Mouse (Mus musculus) hindbrain, embryonic 10.5 days (tissue): ENCODE results near the gene Ccdc110. TPM values are rescaled to one million over a fixed set of nuclear protein-coding genes. Genes with fewer than 3 reads are reported as not detected.
A peak's percentile ranks its signal among the peaks of the same experiment; 100 is the strongest.

Source experiments
- DNase-seq: peaks from one replicate; pipeline ENCODE4 v3.0.0-alpha.2; 2017; ENCODE audit warnings: low spot score
- H3K27ac ChIP-seq: fragments of 300-500 bp; sonication (generic); 2 replicates; pipeline ENCODE4 v1.5.1; 2016; ENCODE audit warnings: mild to moderate bottlenecking, moderate library complexity
- H3K27me3 ChIP-seq: fragments of 300-500 bp; sonication (generic); 2 replicates; pipeline ENCODE4 v1.6.1; 2016; ENCODE audit warnings: mild to moderate bottlenecking; ENCODE audit not compliant: poor library complexity, insufficient read depth, severe bottlenecking
- H3K36me3 ChIP-seq: fragments of 300-500 bp; sonication (generic); 2 replicates; pipeline ENCODE4 v1.6.1; 2016; ENCODE audit warnings: mild to moderate bottlenecking, moderate library complexity
- H3K4me1 ChIP-seq: fragments of 300-500 bp; sonication (generic); replicated peaks from 2 replicates; pipeline ENCODE4 v1.6.1; 2016; ENCODE audit warnings: mild to moderate bottlenecking
- H3K4me3 ChIP-seq: fragments of 300-500 bp; sonication (generic); 2 replicates; pipeline ENCODE4 v1.5.1; 2016; ENCODE audit warnings: mild to moderate bottlenecking, moderate library complexity
- H3K9me3 ChIP-seq: fragments of 300-500 bp; sonication (generic); 2 replicates; pipeline ENCODE4 v1.6.1; 2016; ENCODE audit warnings: mild to moderate bottlenecking, moderate library complexity
- WGBS: fragments of 180-500 bp; shearing (Covaris S2); methylation state at CpG from one replicate; pipeline ENCODE4 v1.1.7; 2016; 5-methylcytosine and 5-hydroxymethylcytosine counted together
- polyA plus RNA-seq: library from polyadenylated mRNA; unstranded; fragments of >200 nt; fragmentation: Nextera tagmentation; extraction: Ambion mirVana; gene quantifications from 2 replicates; pipeline ENCODE4 v1.2.1, GENCODE M21; 2016

Gene Ccdc110
- polyA plus RNA-seq, 1 experiment from 2014 or later, result not detected

DNA sequence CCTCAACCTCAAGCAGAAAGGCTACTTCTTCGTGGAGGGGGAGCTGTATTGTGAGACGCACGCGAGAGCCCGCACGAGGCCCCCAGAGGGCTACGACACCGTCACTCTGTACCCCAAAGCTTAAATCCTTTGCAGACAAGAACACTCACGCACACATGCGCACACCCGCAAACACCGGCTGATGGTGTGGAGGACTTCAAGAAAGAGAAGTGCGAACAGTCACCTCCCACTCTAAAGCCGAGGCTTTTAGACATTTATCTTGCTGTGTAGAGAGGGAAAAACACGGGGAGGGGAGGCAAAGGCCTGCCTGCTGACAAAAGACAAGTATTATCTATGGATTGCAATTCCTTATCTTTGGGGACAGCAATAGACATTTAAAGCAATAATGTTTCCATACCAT is 15.5 kb upstream of the Ccdc110 start:
- no peak overlapping the region for H3K27ac ChIP-seq
- 91% methylated on average over 15 of the region's 15 CpGs for WGBS
- no peaks in the 10 kb centered on the region for H3K27me3 ChIP-seq
- no peak for DNase-seq
- H3K9me3 ChIP-seq, result no peaks in the 10 kb centered on the region
- H3K4me3 ChIP-seq, result no peak overlapping the region
- H3K36me3 ChIP-seq, result no peaks in the 10 kb centered on the region
- H3K4me1 ChIP-seq, result 0 out of 2 replicates have a peak, but pooled peaks cover 4% of the 10 kb centered on the region

DNA sequence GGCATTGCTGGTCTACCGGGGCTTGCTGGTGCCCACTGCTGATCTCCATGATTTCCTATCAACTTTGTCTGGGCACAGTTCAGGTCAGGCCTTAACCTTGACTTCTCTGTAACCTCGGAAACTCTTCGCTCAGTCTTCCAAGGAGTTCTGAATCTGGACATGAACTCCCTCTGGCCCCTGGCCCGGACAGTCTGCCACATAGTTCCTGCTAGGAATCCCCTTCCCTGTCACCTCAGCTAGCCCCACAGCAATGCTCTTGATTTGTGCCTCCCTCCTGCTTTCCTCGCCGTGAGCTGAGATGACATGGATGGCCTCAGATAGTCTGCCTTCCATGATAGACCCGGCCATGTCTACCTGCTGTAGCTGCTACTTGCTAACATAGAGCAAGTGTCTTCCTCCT is 14.0 kb upstream of the Ccdc110 start:
- H3K9me3 ChIP-seq, result no peaks in the 10 kb centered on the region
- 0 out of 2 replicates have a peak, but pooled peaks cover 4% of the 10 kb centered on the region for H3K4me1 ChIP-seq
- H3K4me3 ChIP-seq, result no peak overlapping the region
- DNase-seq, result no peak
- H3K36me3 ChIP-seq, result no peaks in the 10 kb centered on the region
- 92% methylated on average over 7 of the region's 7 CpGs for WGBS
- H3K27ac ChIP-seq, result no peak overlapping the region
- H3K27me3 ChIP-seq, result no peaks in the 10 kb centered on the region

DNA sequence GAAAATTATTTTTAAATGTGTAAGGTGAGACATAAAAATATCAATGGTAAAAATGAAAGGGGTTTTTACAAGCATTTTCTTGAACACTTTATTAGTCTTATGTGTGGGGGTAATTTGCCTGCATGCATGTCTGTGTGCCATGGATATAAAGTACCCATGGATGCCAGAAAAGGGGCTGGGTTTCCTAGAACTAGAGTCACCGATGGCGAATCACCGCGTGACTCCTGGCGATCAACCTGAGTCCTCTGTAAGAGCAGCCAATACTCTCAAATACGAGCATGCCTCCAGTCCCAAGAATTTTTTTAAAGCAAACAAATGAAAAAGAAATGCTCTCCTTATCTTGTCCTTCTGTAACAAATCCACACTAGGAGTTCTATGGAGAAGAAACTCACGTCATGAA is 12.3 kb upstream of the Ccdc110 start:
- DNase-seq, result no peak
- Histone ChIP-seq H3K36me3 (no peaks in the 10 kb centered on the region), H3K9me3 (no peaks in the 10 kb centered on the region), H3K27me3 (no peaks in the 10 kb centered on the region), H3K4me1 (no peaks in the 10 kb centered on the region), H3K27ac (no peak overlapping the region), H3K4me3 (no peak overlapping the region)
- WGBS, result 95% methylated on average over 7 of the region's 7 CpGs

DNA sequence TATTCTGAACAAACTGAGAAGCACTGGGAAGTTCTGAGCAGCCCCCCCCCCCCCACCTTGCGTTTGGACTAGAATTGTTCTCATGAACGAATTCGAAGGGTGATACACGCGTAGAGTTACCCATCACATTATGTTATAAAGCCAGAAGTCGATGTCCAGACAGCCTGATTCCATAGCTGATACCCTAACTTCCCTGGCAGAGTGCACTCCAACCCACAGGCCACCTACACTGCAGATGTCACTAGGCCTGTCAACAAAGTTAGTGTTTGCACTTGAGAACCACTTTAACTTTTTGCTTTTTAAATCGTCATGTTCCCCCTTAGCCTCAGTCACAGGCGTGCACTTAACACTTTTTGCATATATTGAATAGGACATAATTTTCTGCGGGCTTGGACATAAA is 2.6 kb downstream of the Ccdc110 start:
- no peak overlapping the region for H3K4me3 ChIP-seq
- no peaks in the 10 kb centered on the region for H3K27me3 ChIP-seq
- DNase-seq, result no peak
- H3K4me1 ChIP-seq, result no peaks in the 10 kb centered on the region; the same call in 1 of the 2 replicates
- no peaks in the 10 kb centered on the region for H3K36me3 ChIP-seq
- H3K9me3 ChIP-seq, result no peaks in the 10 kb centered on the region
- 91% methylated on average over 9 of the region's 9 CpGs for WGBS
- no peak overlapping the region for H3K27ac ChIP-seq

DNA sequence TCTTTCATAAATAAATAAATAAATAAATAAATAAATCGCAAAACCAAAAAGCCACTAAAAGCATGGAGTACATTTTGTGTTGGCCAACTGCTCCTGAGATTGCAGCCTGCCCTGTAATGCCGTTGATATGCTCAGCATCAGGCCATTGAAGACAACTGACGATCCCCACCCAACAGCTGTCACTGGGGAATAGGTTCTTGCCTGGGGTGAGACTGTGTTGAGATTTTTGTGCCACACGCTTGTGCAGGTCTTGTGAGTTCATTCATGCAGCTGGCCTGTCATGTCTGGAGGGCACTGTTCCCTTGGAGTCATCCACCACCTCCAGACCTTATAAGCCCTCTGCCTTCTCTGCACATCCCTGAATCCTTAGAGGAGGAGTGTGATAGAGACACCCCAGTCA is 11.9 kb downstream of the Ccdc110 start:
- no peak overlapping the region for H3K27ac ChIP-seq
- no peaks in the 10 kb centered on the region for H3K36me3 ChIP-seq
- no peaks in the 10 kb centered on the region for H3K27me3 ChIP-seq
- no peak for DNase-seq
- 87% methylated on average over 4 of the region's 4 CpGs for WGBS
- H3K9me3 ChIP-seq, result no peaks in the 10 kb centered on the region
- no peaks in the 10 kb centered on the region for H3K4me1 ChIP-seq
- no peak overlapping the region for H3K4me3 ChIP-seq

DNA sequence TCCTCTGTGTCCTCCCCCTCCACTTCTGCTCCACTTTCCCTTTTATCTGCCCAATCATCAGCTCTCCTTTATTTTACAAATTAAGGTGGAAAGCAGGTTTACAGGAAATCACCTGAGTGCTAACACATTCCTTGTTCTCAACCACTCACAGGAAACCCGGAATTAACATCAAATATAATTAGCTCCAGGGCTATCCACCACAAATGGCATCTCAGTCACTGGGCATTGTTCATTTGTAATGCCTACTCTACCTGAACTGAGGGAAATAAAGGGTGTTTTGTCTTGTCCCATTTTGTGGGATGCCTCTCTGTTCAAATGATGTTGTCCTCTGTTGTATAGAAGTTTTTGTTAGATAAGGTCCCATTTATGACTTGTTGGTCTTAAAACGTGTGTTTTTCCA is 16.2 kb downstream of the Ccdc110 start:
- Histone ChIP-seq H3K36me3 (no peaks in the 10 kb centered on the region), H3K9me3 (no peaks in the 10 kb centered on the region), H3K27ac (no peak overlapping the region), H3K4me3 (no peak overlapping the region), H3K27me3 (no peaks in the 10 kb centered on the region), H3K4me1 (no peaks in the 10 kb centered on the region)
- 57% methylated on average over 2 of the region's 2 CpGs for WGBS
- DNase-seq, result no peak

DNA sequence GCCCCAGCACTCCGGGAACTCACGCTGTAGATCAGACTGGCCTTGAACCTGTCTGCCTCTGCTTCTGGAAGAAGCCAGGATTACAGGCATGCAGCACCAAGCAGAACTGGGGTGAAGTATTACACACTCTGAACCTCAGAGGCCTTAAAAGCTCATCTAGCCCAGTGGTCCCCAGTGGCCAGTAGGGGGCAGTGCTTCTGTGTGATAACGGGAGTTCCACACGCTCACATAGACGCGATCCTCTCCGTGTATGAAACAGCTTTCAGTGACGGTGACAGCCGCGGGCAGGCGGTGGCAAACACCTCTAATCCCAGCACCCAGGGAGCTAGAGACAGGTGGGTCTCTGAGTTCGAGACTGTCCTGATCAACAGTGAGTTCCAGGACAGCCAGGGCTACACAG is 36.5 kb downstream of the Ccdc110 start:
- Histone ChIP-seq H3K27ac (no peak overlapping the region), H3K4me1 (peaks cover 12% of the 10 kb centered on the region), H3K27me3 (no peaks in the 10 kb centered on the region), H3K9me3 (peaks cover 5% of the 10 kb centered on the region), H3K4me3 (no peak overlapping the region), H3K36me3 (peaks cover 6% of the 10 kb centered on the region)
- no peak for DNase-seq
- 94% methylated on average over 12 of the region's 12 CpGs for WGBS

DNA sequence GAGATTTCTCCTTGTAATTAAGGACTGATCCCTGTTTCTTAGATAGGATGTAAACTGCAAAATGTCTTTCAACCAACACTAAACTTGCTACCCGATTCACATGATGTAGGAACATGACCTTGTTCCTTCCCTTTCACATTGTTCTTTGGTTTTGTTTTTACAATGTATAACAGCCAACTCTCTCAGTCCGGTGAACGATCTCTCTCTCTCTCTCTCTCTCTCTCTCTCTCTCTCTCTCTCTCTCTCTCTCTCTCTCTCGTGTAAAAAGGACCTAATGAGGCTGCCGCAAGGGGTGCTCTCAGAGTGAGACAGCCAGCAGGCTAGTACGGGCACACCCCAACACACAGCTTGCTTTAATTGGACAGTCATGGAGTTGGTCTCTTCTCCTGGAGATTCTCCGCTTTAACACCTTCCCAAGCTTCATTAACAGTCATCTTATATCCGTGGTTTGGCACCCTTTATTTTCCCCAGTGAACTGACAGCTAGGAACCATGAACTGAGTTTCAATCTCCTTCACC is 39.6 kb downstream of the Ccdc110 start:
- H3K4me1 ChIP-seq, result peaks cover 15% of the 10 kb centered on the region
- 82% methylated on average over 8 of the region's 8 CpGs for WGBS
- peaks cover 15% of the 10 kb centered on the region for H3K36me3 ChIP-seq
- no peak overlapping the region for H3K27ac ChIP-seq
- H3K4me3 ChIP-seq, result no peak overlapping the region
- H3K27me3 ChIP-seq, result no peaks in the 10 kb centered on the region
- H3K9me3 ChIP-seq, result peaks cover 12% of the 10 kb centered on the region
- DNase-seq, result no peak

DNA sequence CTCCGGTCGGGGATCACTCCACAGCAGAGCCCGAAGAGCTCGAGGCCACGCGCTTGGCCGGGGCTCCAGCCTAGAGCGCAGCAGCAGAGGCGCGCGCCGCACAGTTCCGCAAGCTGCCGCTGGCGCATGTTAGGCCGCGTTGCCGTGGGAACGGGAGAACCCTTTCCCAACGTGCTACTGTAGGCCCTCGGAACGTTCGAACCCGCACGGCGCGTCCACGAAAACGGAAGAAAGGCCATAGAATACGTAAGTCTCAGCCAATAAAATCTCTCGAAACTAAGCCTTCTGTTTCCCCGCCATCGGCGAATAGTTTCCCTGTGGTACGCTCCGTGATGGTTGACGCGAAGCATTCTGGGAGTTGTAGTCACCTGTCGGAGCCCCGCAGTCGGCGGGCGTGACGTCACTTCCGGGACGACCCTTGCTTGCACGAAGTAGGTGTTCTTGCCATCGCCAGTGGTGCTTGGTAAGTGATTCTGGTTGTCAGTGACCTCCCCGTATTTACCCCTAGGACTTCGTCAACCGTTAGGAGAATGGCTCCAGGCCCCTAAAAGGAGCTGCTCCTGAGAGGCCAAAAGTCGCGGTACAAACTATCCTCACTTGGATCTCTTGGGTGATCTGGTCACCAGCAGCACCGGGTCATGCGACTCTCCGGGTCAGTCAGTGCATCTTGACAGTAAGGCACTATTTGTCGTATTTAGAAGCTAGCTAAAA is 40.9 kb downstream of the Ccdc110 start, which contains the start of the genes 1700029J07Rik and Ufsp2:
TSS of gene 1700029J07Rik (minus strand) at position 127 of the 711 bp plus-strand sequence.
TSS of gene Ufsp2 (plus strand) at position 403 of the 711 bp plus-strand sequence.
- Histone ChIP-seq H3K4me3 (peak within 1 kb of the TSS; percentile 73), H3K27ac (peak within 1 kb of the TSS; percentile 85), H3K9me3 (peaks cover 12% of the 10 kb centered on the region), H3K27me3 (no peaks in the 10 kb centered on the region), H3K36me3 (peaks cover 24% of the 10 kb centered on the region), H3K4me1 (peaks cover 15% of the 10 kb centered on the region)
- DNase-seq, result peak; percentile 97
- under 1% methylated on average over 57 of the region's 57 CpGs for WGBS

DNA sequence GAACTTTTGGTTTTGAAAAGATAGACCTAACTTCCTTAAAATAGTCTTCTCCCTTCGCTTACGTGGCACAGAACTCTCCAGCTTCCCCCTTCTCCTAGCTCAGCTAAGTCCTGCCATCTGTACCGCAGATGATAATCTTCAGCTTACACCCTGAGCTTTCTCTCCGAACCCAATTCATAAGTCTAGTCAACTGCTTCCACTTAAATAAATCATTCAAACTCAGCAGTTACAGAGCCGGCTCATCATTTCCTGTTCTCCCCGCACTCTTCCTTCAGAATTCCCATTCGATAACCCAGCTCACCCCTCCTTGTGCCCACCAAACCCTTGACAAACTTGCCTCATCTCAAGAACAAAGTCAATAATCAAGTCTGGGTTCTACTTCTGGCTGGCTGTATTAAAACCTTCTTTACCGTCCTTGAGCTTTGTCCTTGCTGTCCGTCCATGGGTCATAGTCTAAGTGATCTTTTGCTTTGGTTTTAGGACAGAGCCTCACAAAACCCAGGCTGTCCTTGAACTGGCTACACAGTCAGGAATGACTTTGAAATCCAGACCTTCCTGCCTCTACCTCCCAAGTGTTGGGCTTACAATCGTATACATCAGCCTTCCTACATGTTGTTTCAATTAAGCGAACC is 41.5 kb downstream of the Ccdc110 start:
- Histone ChIP-seq H3K4me1 (peaks cover 15% of the 10 kb centered on the region), H3K27me3 (no peaks in the 10 kb centered on the region), H3K9me3 (peaks cover 9% of the 10 kb centered on the region), H3K27ac (peak overlapping the region; percentile 85), H3K4me3 (peak overlapping the region; percentile 73), H3K36me3 (peaks cover 25% of the 10 kb centered on the region)
- WGBS, result 75% methylated on average over 11 of the region's 11 CpGs
- DNase-seq, result no peak

DNA sequence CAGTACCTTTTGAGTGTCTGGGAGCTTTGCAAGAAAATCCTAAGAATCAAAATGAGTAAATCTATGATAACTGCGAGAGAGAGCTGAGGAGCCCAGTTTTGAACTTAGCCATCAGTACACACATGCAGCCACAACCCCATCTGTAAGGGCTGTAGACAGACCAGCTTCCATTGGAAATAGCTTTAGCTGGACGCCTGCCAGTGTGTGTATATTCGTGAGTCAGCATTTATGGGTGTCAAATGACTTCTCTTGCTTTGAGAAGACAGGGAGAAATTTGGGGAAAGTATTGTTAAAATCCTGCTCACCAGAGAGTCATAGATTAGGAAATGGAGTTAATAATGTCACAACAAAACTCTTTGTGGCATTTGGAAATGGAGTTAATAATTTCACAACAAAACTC is 52.2 kb downstream of the Ccdc110 start:
- H3K36me3 ChIP-seq, result peaks cover 65% of the 10 kb centered on the region
- DNase-seq, result no peak

DNA sequence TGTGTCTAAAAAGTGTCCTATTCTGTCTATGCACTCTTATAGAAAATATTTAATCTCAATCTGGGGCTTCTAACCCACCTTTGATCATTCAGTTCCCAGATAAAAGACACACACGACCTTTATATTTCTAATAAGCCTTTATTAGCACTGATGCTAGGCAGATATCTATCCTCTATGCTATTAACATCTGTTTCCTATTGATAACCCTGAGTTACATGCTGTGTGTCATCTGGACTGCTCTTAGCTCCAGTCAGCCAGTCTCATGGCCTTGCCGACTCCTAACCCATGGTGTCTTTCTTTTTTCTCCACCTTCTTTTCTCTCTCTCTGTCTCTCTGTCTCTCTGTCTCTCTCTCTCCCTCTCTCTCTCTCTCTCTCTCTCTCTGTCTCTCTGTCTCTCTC is 53.8 kb downstream of the Ccdc110 start:
- Histone ChIP-seq H3K4me3 (no peak overlapping the region), H3K27me3 (no peaks in the 10 kb centered on the region), H3K36me3 (peaks cover 51% of the 10 kb centered on the region), H3K27ac (no peak overlapping the region), H3K9me3 (no peaks in the 10 kb centered on the region), H3K4me1 (no peaks in the 10 kb centered on the region)
- WGBS, result 63% methylated on average over 2 of the region's 2 CpGs
- DNase-seq, result no peak

More for the DNA sequence above, 52.2 kb downstream of the Ccdc110 start:
- no peaks in the 10 kb centered on the region for H3K9me3 ChIP-seq
- 91% methylated on average over 3 of the region's 3 CpGs for WGBS
- no peak overlapping the region for H3K27ac ChIP-seq
- H3K27me3 ChIP-seq, result no peaks in the 10 kb centered on the region
- no peaks in the 10 kb centered on the region for H3K4me1 ChIP-seq
- H3K4me3 ChIP-seq, result no peak overlapping the region

DNA sequence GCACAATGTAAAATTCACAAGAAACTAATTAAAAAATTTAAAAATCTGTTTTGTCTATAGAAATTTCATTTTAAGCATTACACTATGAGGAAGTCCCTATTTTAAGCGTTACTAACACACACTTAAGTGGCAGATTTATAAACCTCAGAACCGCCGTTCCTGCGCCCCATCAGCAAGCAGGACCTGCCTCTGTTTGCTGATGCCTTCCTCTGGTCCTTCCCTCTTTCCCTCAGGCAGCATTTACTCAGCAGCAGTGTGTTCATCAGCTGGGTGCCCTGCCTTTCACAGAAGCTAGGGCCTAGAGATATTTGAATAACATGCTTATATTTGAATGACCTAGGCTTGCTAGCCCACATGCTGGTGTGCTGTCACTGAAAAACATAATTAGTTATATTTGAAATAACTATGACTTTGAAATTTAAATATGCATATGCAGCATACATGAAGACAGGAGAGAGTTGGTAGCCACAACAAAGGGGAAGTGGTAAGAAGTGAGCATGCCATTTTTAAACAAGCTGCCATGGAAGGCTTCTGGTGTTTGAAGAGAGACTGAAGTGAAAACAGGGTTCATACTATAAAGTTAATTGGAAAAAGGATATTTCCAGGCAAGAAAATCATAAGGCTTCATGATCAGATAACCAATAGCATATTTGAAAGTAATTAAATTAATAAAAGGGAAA is 56.4 kb downstream of the Ccdc110 start:
- H3K4me1 ChIP-seq, result no peaks in the 10 kb centered on the region
- no peak overlapping the region for H3K27ac ChIP-seq
- 95% methylated on average over 4 of the region's 4 CpGs for WGBS
- H3K4me3 ChIP-seq, result no peak overlapping the region
- no peaks in the 10 kb centered on the region for H3K9me3 ChIP-seq
- H3K27me3 ChIP-seq, result no peaks in the 10 kb centered on the region
- no peak for DNase-seq
- peaks cover 44% of the 10 kb centered on the region for H3K36me3 ChIP-seq
